Comparison of ENCODE assay signal across 10 mouse cellular contexts in genomic region chr2:70538283-70538682, GRCm38 (mm10). TPM values are rescaled to one million over a fixed set of nuclear protein-coding genes. Genes with fewer than 3 reads are reported as not detected.
A peak's percentile ranks its signal among the peaks of the same experiment; 100 is the strongest.
DNase-seq lines count a peak whose midpoint lies in the region; ATAC-seq and TF ChIP-seq lines count a peak whose summit lies in the region.
"Not testable (repeated sequence)": the region's sequence is repeated elsewhere in the genome, so short reads cannot be mapped to it uniquely, and the experiment has no call there.
"Had no signal": no experiment of that assay in that cellular context is flagged by ENCODE, and none has a peak within 500 bp of the region (broad histone marks: within the 10 kb centered on the region; RNA-seq: fewer than 3 reads in every experiment).

No protein-coding gene starts in this region.

- not testable (repeated sequence) for H3K4me1 ChIP-seq in embryonic fibroblast, embryonic 13.5 days (ENCODE audit: control insufficient read depth, insufficient read depth, low read length); hindbrain, embryonic 11.5 days (replicated peaks; ENCODE audit: control insufficient read depth, insufficient read depth, low read length); lung, postnatal 0 days (ENCODE audit: insufficient read depth, low read depth, low read length)

- not testable (repeated sequence) for H3K36me3 ChIP-seq in hindbrain, embryonic 11.5 days (ENCODE audit: control insufficient read depth, insufficient read depth, low read length); lung, postnatal 0 days (ENCODE audit: insufficient read depth, low read length)

- not testable (repeated sequence) for H3K27me3 ChIP-seq in hindbrain, embryonic 11.5 days (ENCODE audit: control insufficient read depth, insufficient read depth, low read length); lung, postnatal 0 days (replicated peaks; ENCODE audit: insufficient read depth, low read length)

- TF ChIP-seq CTCF in embryonic fibroblast, embryonic 13.5 days (IDR thresholded peaks at IDR 0.05; ENCODE audit: borderline replicate concordance, insufficient read depth, low read length) = peak; percentile 27; the same call in 1 of the 2 replicates
- TF ChIP-seq CTCF in layer of hippocampus, adult 2 months (conservative IDR thresholded peaks at IDR 0.05) = peak; percentile 67
- TF ChIP-seq CTCF in lung, postnatal 0 days (IDR thresholded peaks at IDR 0.05) = peak; percentile 92

- H3K9ac ChIP-seq in hindbrain, embryonic 11.5 days (ENCODE audit: low read depth, low read length); lung, postnatal 0 days (replicated peaks; ENCODE audit: low read depth): not testable (repeated sequence)

- H3K9me3 ChIP-seq in hindbrain, embryonic 11.5 days (ENCODE audit: control insufficient read depth, low read length); lung, postnatal 0 days (ENCODE audit: low read length): not testable (repeated sequence)

- not testable (repeated sequence) for H3K4me2 ChIP-seq in hindbrain, embryonic 11.5 days (replicated peaks; ENCODE audit: low read depth, low read length); lung, postnatal 0 days (replicated peaks; ENCODE audit: low read depth, low read length)

- H3K4me3 ChIP-seq in embryonic fibroblast, embryonic 13.5 days (ENCODE audit: insufficient read depth, low read length); hindbrain, embryonic 11.5 days (ENCODE audit: low read depth, low read length); layer of hippocampus, adult 2 months; lung, postnatal 0 days (ENCODE audit: low read depth, low read length): not testable (repeated sequence)

- WGBS in hindbrain, embryonic 11.5 days = 47% methylated on average over 7 of the region's 7 CpGs
- 37% methylated on average over 7 of the region's 7 CpGs for WGBS in lung, postnatal 0 days

- peak; percentile 62 for DNase-seq in ES-CJ7 (ENCODE audit: low read depth, low spot score)
- peak; percentile 55 to 75 for DNase-seq in adrenal gland, postnatal 36 days
- DNase-seq in hindbrain, embryonic 11.5 days (ENCODE audit: low spot score) = peak; percentile 64
- peak in 1 of 2 experiments; percentile 46 for DNase-seq in layer of hippocampus, adult 2 months (ENCODE audit: low spot score in 2 of 2)
- DNase-seq in lung, postnatal 0 days (ENCODE audit: low spot score) = not testable (repeated sequence)
- DNase-seq in ovary, postnatal 36 days (ENCODE audit: low spot score) = peak; percentile 41
- DNase-seq in thymus, postnatal 36 days = peak; percentile 24 to 41

- TF ChIP-seq EP300 in lung, postnatal 0 days (IDR thresholded peaks at IDR 0.05) = not testable (repeated sequence)

- TF ChIP-seq POLR2A in embryonic fibroblast, embryonic 13.5 days (IDR thresholded peaks at IDR 0.05; ENCODE audit: low read depth, low read length) = not testable (repeated sequence)

- not testable (repeated sequence) for H3K27ac ChIP-seq in embryonic fibroblast, embryonic 13.5 days (ENCODE audit: insufficient read depth, low read length); hindbrain, embryonic 11.5 days (ENCODE audit: low read depth, low read length); layer of hippocampus, adult 2 months; lung, postnatal 0 days (ENCODE audit: low read length)

- not testable (repeated sequence) for ATAC-seq in hindbrain, embryonic 11.5 days (ENCODE audit: low FRiP score); lung, postnatal 0 days

RNA-seq across cellular contexts. Expression of gene Gad1, which starts 14.6 kb away (rescaled TPM):
- 1 to 10 TPM; 3.0 to 3.5 TPM for total RNA-seq in adrenal gland, postnatal 36 days (2021)
- not detected in 2 replicates for polyA plus RNA-seq in embryonic fibroblast, embryonic 13.5 days (2011; ENCODE audit: insufficient read length, low read depth, missing spikeins)
- 11.8 and 16.6 TPM in 2 replicates for polyA plus RNA-seq in hindbrain, embryonic 11.5 days (2014; fragmentation: Nextera tagmentation; extraction: Ambion mirVana)
- 100 to 1,000 TPM; 343 to 384 TPM for total RNA-seq in layer of hippocampus, adult 2 months (2021)
- polyA plus RNA-seq in lung, postnatal 0 days (2015; fragmentation: Nextera tagmentation; extraction: Ambion mirVana) = 0.26 and 0.31 TPM in 2 replicates

RNA-seq across cellular contexts. Expression of gene Erich2, which starts 29.7 kb away (rescaled TPM):
- total RNA-seq in adrenal gland, postnatal 36 days (2021) = under 1 TPM in 1 of 2 experiments, not detected in 1; 0.26 TPM
- not detected in 2 replicates for polyA plus RNA-seq in embryonic fibroblast, embryonic 13.5 days (2011; ENCODE audit: insufficient read length, low read depth, missing spikeins)
- 1.2 and 2.1 TPM in 2 replicates for polyA plus RNA-seq in hindbrain, embryonic 11.5 days (2014; fragmentation: Nextera tagmentation; extraction: Ambion mirVana)
- total RNA-seq in layer of hippocampus, adult 2 months (2021) = under 1 TPM in 1 of 2 experiments, not detected in 1; 0.39 TPM
- polyA plus RNA-seq in lung, postnatal 0 days (2015; fragmentation: Nextera tagmentation; extraction: Ambion mirVana) = 16.4 and 19.1 TPM in 2 replicates
- total RNA-seq: gastrocnemius, postnatal 36 days had no signal
- polyA plus RNA-seq: liver, embryonic 13.5 days had no signal

Comparison
In these comparisons a context has a peak if more than half of its experiments do, and no peak if none do; other contexts are left out.
1. CTCF ChIP-seq: peak in every context shown above with its lines; median percentile 92 in lung, postnatal 0 days; 67 in layer of hippocampus, adult 2 months; 27 in embryonic fibroblast, embryonic 13.5 days.